Mouse (Mus musculus) ES-E14 (cell line): ENCODE results near the gene Adam10. TPM values are rescaled to one million over a fixed set of nuclear protein-coding genes. Genes with fewer than 3 reads are reported as not detected.
A peak's percentile ranks its signal among the peaks of the same experiment; 100 is the strongest.

Experiments
- DNase-seq: peaks from one replicate; pipeline ENCODE4 v3.0.0-alpha.2; 2013; ENCODE audit warnings: low read depth, low spot score
- H3K27ac ChIP-seq: 2 replicates; pipeline ENCODE4 v1.5.1; 2012; ENCODE audit warnings: low read depth, mild to moderate bottlenecking, low read length, moderate library complexity, mixed read lengths; ENCODE audit not compliant: poor library complexity, insufficient read depth, severe bottlenecking
- H3K36me3 ChIP-seq: 2 replicates; pipeline ENCODE4 v1.6.1; 2012; ENCODE audit warnings: mild to moderate bottlenecking, low read length, moderate library complexity, mixed read lengths; ENCODE audit not compliant: control insufficient read depth, poor library complexity, insufficient read depth, severe bottlenecking
- H3K4me1 ChIP-seq, 2 experiments: fragments of 150-350 bp in 1 of 2; sonication (generic) in 1 of 2; 2 replicates each; pipeline ENCODE4 v1.6.1; 2012; ENCODE audit warnings: low read length in 2 of 2, mild to moderate bottlenecking in 1 of 2, mixed read lengths in 1 of 2; ENCODE audit not compliant: control insufficient read depth in 2 of 2, insufficient read depth in 2 of 2, poor library complexity in 1 of 2
- H3K4me3 ChIP-seq, 2 experiments: fragments of 150-350 bp in 1 of 2; sonication (generic) in 1 of 2; 2 replicates each; pipeline ENCODE4 v1.5.1; 2012; ENCODE audit warnings: low read length in 2 of 2, low read depth in 1 of 2, mild to moderate bottlenecking in 1 of 2, mixed read lengths in 1 of 2; ENCODE audit not compliant: insufficient read depth in 1 of 2, poor library complexity in 1 of 2, severe bottlenecking in 1 of 2
- H3K9ac ChIP-seq: 2 replicates; pipeline ENCODE4 v1.6.1; 2012; ENCODE audit warnings: low read depth, mild to moderate bottlenecking, low read length, mixed read lengths; ENCODE audit not compliant: poor library complexity, insufficient read depth, severe bottlenecking
- H3K9me3 ChIP-seq: fragments of 150-350 bp; sonication (generic); 2 replicates; pipeline ENCODE4 v1.6.1; 2012; ENCODE audit warnings: low read depth, mild to moderate bottlenecking, low read length; ENCODE audit not compliant: control insufficient read depth, insufficient read depth
- CHD2 ChIP-seq: IDR thresholded peaks from 2 replicates; pipeline ENCODE4 v1.6.1; 2014; ENCODE audit warnings: mild to moderate bottlenecking, low read depth, low read length, inconsistent platforms
- HCFC1 ChIP-seq: IDR thresholded peaks from 2 replicates; pipeline ENCODE4 v1.6.1; 2012; ENCODE audit warnings: low read length, inconsistent platforms, borderline replicate concordance; ENCODE audit not compliant: insufficient read depth
- MAFK ChIP-seq: IDR thresholded peaks from 2 replicates; pipeline ENCODE4 v1.6.1; 2014; ENCODE audit warnings: mild to moderate bottlenecking, low read depth, low read length, inconsistent platforms; ENCODE audit not compliant: insufficient read depth
- ZC3H11A ChIP-seq: IDR thresholded peaks from 2 replicates; pipeline ENCODE4 v1.6.1; 2012; ENCODE audit warnings: low read depth, mild to moderate bottlenecking, inconsistent platforms, low read length, borderline replicate concordance
- ZNF384 ChIP-seq: IDR thresholded peaks from 2 replicates; pipeline ENCODE4 v1.6.1; 2012; ENCODE audit warnings: low read depth, low read length, inconsistent platforms
- in situ Hi-C, 2 experiments: fragments of 600-800 bp; cut with MboI; formaldehyde crosslinking; loops; one replicate each; pipeline ENCODE4 v1.15.1; 2025; ENCODE audit warnings: low sequenced_read_pairs in 2 of 2, inconsistent platforms in 1 of 2; ENCODE audit not compliant: unreplicated experiment in 2 of 2
- total RNA-seq: library from RNA; depleted of rRNA; stranded (reverse); fragments of 300-350 nt; gene quantifications from 2 replicates; pipeline ENCODE4 v1.2.3, GENCODE M21; 2012; rRNA removed

Adam10 gene
- total RNA-seq, 1 experiment: 18.1 TPM

DNA sequence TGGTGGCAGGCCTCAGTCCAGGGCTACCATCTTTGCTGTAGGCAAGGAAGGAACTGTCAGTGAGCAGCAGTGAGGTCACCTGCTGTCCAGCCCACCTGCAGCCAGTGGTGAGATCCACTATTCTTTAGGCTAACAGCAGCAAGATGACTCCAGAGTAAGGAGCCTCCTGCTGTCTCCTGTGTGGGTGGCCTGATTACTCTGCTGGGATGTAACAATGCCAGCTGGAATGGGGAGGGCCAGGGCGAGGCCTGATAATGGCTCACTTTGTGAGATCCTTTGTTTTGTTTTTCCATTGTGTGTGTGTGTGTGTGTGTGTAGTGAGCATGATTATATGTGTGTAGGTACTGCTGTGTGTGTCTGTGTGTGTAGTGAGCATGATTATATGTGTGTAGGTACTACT, 138.6 kb downstream of the Adam10 start:
- H3K36me3 ChIP-seq: no peaks in the 10 kb centered on the region
- no peak for TF ChIP-seq HCFC1
- no peak for TF ChIP-seq MAFK
- no peak for TF ChIP-seq ZC3H11A
- TF ChIP-seq CHD2: 0 out of 2 replicates have a peak, but pooled peaks have one; percentile 24
- H3K4me3 ChIP-seq: no peak overlapping the region
- peak overlapping the region; percentile 33; the same call in 1 of the 2 replicates for H3K27ac ChIP-seq
- DNase-seq: peak; percentile 62
- peaks cover 8 to 34% of the 10 kb centered on the region in 2 experiments; a peak in 3 of 4 replicates for H3K4me1 ChIP-seq
- no peaks in the 10 kb centered on the region for H3K9me3 ChIP-seq
- H3K9ac ChIP-seq: no peak overlapping the region
- in situ Hi-C loops: no loop called here

DNA sequence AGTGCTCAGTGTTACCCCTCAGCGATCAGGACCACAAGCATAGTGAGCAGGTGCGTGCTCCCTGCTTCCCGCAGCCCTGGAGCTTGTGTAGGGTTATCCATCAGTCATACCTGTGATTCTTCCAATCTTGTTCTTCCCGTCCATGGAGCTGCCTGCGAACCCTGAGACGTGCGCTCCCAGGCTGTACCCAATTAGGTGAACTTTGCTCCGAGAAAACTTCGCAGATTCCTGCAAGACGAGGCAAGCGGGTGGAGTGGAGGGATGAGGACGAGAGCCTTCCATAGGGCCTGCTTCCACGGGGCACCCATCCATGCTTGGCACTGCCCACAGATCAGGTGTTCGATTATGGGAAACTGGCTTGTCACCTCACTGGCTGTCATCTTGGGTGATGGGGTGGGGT, 139.9 kb downstream of the Adam10 start:
- no peak for DNase-seq
- H3K9me3 ChIP-seq: no peaks in the 10 kb centered on the region
- H3K27ac ChIP-seq: no peak overlapping the region
- no peak overlapping the region for H3K4me3 ChIP-seq
- peaks cover 8 to 34% of the 10 kb centered on the region in 2 experiments; a peak in 3 of 4 replicates for H3K4me1 ChIP-seq
- TF ChIP-seq HCFC1 (no peak), CHD2 (no peak), ZNF384 (no peak), ZC3H11A (no peak), MAFK (no peak)
- no peaks in the 10 kb centered on the region for H3K36me3 ChIP-seq
- H3K9ac ChIP-seq: no peak overlapping the region
- in situ Hi-C loops: no loop called here

DNA sequence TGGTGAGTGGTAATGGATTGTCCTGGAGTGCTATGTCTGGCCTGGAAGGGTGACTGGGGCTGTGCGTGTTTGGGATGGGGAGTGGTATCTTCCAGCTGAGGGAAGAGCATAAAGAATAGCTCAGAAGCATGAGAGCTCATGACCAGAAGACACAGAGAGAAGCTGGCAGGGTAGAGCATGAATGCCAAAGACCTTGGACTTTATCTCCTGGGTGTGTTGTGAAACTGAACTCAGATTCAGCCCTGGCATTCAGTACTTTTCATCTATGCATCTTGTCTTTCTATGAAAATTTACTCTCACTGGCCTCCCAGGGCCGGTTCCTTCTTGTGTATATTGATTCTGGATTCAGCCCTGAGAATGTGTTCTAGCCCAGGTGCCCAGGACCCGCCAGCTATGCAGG, 145.3 kb downstream of the Adam10 start:
- TF ChIP-seq MAFK (no peak), HCFC1 (no peak), CHD2 (no peak), ZC3H11A (no peak), ZNF384 (no peak)

DNA sequence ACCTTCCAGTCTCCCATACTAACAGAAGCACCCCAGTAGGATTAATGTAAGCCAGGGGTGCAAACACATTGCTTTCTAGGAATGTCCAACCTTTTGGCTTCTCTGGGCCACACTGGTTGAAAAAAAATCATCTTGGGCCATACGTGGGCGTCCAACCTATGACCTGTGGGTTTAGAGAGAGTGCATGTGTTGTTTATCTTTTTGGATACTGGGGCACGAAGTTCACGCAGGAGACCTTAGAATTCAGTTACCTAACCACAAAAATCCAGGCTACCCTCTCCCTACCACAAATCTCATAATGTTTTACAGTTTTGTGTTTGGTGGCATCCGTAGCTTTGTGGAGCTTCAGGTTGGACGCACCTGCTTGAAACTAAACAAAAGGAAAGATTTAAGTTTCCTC, 149.1 kb downstream of the Adam10 start:
- TF ChIP-seq ZC3H11A (no peak), ZNF384 (no peak), CHD2 (no peak), MAFK (no peak), HCFC1 (no peak)
- Histone ChIP-seq H3K27ac (no peak overlapping the region), H3K36me3 (no peaks in the 10 kb centered on the region), H3K4me3 (no peak overlapping the region), H3K4me1 (no peaks in the 10 kb centered on the region), H3K9ac (no peak overlapping the region), H3K9me3 (no peaks in the 10 kb centered on the region)
- DNase-seq: no peak
- in situ Hi-C loops: no loop called here

More for the DNA sequence above, 145.3 kb downstream of the Adam10 start:
- Histone ChIP-seq H3K9ac (no peak overlapping the region), H3K4me1 (peaks cover 0 to 7% of the 10 kb centered on the region in 2 experiments; a peak in 1 of 4 replicates), H3K27ac (no peak overlapping the region), H3K36me3 (no peaks in the 10 kb centered on the region), H3K9me3 (no peaks in the 10 kb centered on the region), H3K4me3 (no peak overlapping the region)
- in situ Hi-C loops: no loop called here
- DNase-seq: no peak

Other genes with a start within 250 kb of the Adam10 start
- 18.4 and 24.3 TPM in 2 replicates for gene Rnf111, start 175.3 kb upstream of the Adam10 start, total RNA-seq
- gene Sltm, start 136.2 kb upstream of the Adam10 start, total RNA-seq: 50.5 and 58.6 TPM in 2 replicates
- 0.13 and 0.42 TPM in 2 replicates for gene Gm10642, start 22.7 kb upstream of the Adam10 start, total RNA-seq
- gene Mindy2, start 21.8 kb upstream of the Adam10 start, total RNA-seq: 0.98 and 1.2 TPM in 2 replicates